Mouse (Mus musculus): Measurements from ENCODE around the gene Spag16. TPM values are rescaled to one million over a fixed set of nuclear protein-coding genes. Genes with fewer than 3 reads are reported as not detected.
"Not testable (repeated sequence)": the region's sequence is repeated elsewhere in the genome, so short reads cannot be mapped to it uniquely, and the experiment has no call there.

Spag16 gene
- total and polyA plus RNA-seq, 3 experiments: not detected

DNA sequence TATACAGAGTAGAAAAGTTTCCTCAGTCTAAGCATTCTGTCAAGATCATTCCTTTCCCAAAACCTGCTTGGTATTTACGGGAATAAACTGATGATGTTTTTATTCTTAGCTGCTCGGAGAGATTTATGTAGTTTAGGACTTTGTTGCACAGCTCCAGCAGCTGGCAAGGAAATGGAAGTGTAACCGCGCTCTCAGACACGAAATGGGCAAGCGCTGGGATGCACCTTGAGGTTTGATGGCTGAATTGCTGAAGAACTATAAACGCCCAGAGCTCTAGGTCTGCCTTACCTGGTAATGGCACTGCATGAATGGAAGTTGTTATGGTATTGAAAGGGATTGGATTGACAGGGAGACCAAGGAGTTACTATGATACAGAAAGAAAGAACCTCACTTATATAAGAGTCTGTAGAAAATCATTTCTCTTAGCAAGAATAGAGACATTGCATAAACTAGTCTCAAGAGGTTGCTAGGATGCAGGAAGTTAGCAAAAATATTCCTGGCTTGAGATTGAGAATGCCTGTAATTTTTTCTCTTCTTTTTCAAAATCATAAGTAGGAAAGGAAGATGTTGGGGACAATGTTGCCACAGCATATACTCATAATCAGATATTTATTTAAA lies 27.7 kb upstream of the Spag16 start:
- Histone ChIP-seq H3K4me3 (ENCODE audit: low read depth, low read length) (no peak overlapping the region), H3K36me3 (replicated peaks) (no peaks in the 10 kb centered on the region), H3K4me1 (ENCODE audit: insufficient read depth, low read depth, low read length) (no peaks in the 10 kb centered on the region), H3K27me3 (ENCODE audit: insufficient read depth, low read length) (peaks cover 17% of the 10 kb centered on the region), H3K9me3 (replicated peaks) (no peaks in the 10 kb centered on the region)
- DNase-seq (ENCODE audit: low spot score) (no peak), ATAC-seq (ENCODE audit: extremely low read depth, insufficient number of reproducible peaks, low FRiP score, poor library complexity, severe bottlenecking) (no peak)
- TF ChIP-seq POLR2AphosphoS5 (IDR thresholded peaks at IDR 0.05; ENCODE audit: insufficient replicate concordance, low read depth, low read length) (no peak), CTCF (IDR thresholded peaks at IDR 0.05; ENCODE audit: low read depth, low read length) (no peak), TAL1 (conservative IDR thresholded peaks at IDR 0.05; ENCODE audit: low read depth, low read length) (no peak), GATA1 (IDR thresholded peaks at IDR 0.05; ENCODE audit: borderline replicate concordance, low read length) (no peak), GATA2 (IDR thresholded peaks at IDR 0.05; ENCODE audit: borderline replicate concordance, low read depth, low read length) (no peak)

GRCm38 (mm10) chr1:69810161-69810560 lies 16.6 kb upstream of the Spag16 start:
- no peak overlapping the region for H3K4me3 ChIP-seq (ENCODE audit: low read depth, low read length)
- no peaks in the 10 kb centered on the region for H3K36me3 ChIP-seq (replicated peaks)
- ATAC-seq (ENCODE audit: extremely low read depth, insufficient number of reproducible peaks, low FRiP score, poor library complexity, severe bottlenecking) (no peak), DNase-seq (ENCODE audit: low spot score) (no peak)
- no peaks in the 10 kb centered on the region for H3K4me1 ChIP-seq (ENCODE audit: insufficient read depth, low read depth, low read length)
- no peaks in the 10 kb centered on the region for H3K9me3 ChIP-seq (replicated peaks)
- no peaks in the 10 kb centered on the region for H3K27me3 ChIP-seq (ENCODE audit: insufficient read depth, low read length)
- TF ChIP-seq TAL1 (conservative IDR thresholded peaks at IDR 0.05; ENCODE audit: low read depth, low read length) (no peak), GATA1 (IDR thresholded peaks at IDR 0.05; ENCODE audit: borderline replicate concordance, low read length) (no peak), CTCF (IDR thresholded peaks at IDR 0.05; ENCODE audit: low read depth, low read length) (no peak), GATA2 (IDR thresholded peaks at IDR 0.05; ENCODE audit: borderline replicate concordance, low read depth, low read length) (no peak)

- not testable (repeated sequence) for ATAC-seq (ENCODE audit: extremely low read depth, insufficient number of reproducible peaks, low FRiP score, poor library complexity, severe bottlenecking)
These were observed 1.1 kb upstream of the Spag16 start for GRCm38 (mm10) chr1:69825635-69826034.

GRCm38 (mm10) chr1:69828872-69829479 lies 2.2 kb downstream of the Spag16 start:
- H3K27me3 ChIP-seq (ENCODE audit: insufficient read depth, low read length): peaks cover 6% of the 10 kb centered on the region; the same call in 1 of the 2 replicates
- H3K36me3 ChIP-seq (replicated peaks): no peaks in the 10 kb centered on the region
- H3K4me1 ChIP-seq (ENCODE audit: insufficient read depth, low read depth, low read length): no peaks in the 10 kb centered on the region
- DNase-seq (ENCODE audit: low spot score): no peak
- H3K9me3 ChIP-seq (replicated peaks): no peaks in the 10 kb centered on the region
- no peak overlapping the region for H3K4me3 ChIP-seq (ENCODE audit: low read depth, low read length)
- no peak for ATAC-seq (ENCODE audit: extremely low read depth, insufficient number of reproducible peaks, low FRiP score, poor library complexity, severe bottlenecking)
- TF ChIP-seq TAL1 (conservative IDR thresholded peaks at IDR 0.05; ENCODE audit: low read depth, low read length) (no peak), GATA2 (IDR thresholded peaks at IDR 0.05; ENCODE audit: borderline replicate concordance, low read depth, low read length) (no peak), POLR2AphosphoS5 (IDR thresholded peaks at IDR 0.05; ENCODE audit: insufficient replicate concordance, low read depth, low read length) (no peak), CTCF (IDR thresholded peaks at IDR 0.05; ENCODE audit: low read depth, low read length) (no peak), GATA1 (IDR thresholded peaks at IDR 0.05; ENCODE audit: borderline replicate concordance, low read length) (no peak)

More at GRCm38 (mm10) chr1:69825635-69826034, 1.1 kb upstream of the Spag16 start:
- H3K4me3 ChIP-seq (ENCODE audit: low read depth, low read length); H3K9me3 ChIP-seq (replicated peaks); DNase-seq (ENCODE audit: low spot score); H3K4me1 ChIP-seq (ENCODE audit: insufficient read depth, low read depth, low read length); H3K27me3 ChIP-seq (ENCODE audit: insufficient read depth, low read length); H3K36me3 ChIP-seq (replicated peaks): not testable (repeated sequence)

GRCm38 (mm10) chr1:69830586-69830985 lies 3.8 kb downstream of the Spag16 start:
- no peak for DNase-seq (ENCODE audit: low spot score)
- ATAC-seq (ENCODE audit: extremely low read depth, insufficient number of reproducible peaks, low FRiP score, poor library complexity, severe bottlenecking): no peak

GRCm38 (mm10) chr1:69831002-69831401 lies 4.2 kb downstream of the Spag16 start:
- Histone ChIP-seq H3K4me1 (ENCODE audit: insufficient read depth, low read depth, low read length) (no peaks in the 10 kb centered on the region), H3K27me3 (ENCODE audit: insufficient read depth, low read length) (peaks cover 8% of the 10 kb centered on the region; the same call in 1 of the 2 replicates), H3K9me3 (replicated peaks) (no peaks in the 10 kb centered on the region), H3K36me3 (replicated peaks) (no peaks in the 10 kb centered on the region), H3K4me3 (ENCODE audit: low read depth, low read length) (no peak overlapping the region)
- no peak for DNase-seq (ENCODE audit: low spot score)
- ATAC-seq (ENCODE audit: extremely low read depth, insufficient number of reproducible peaks, low FRiP score, poor library complexity, severe bottlenecking): no peak
- no peak for TF ChIP-seq CTCF (IDR thresholded peaks at IDR 0.05; ENCODE audit: low read depth, low read length)
- TF ChIP-seq POLR2AphosphoS5 (IDR thresholded peaks at IDR 0.05; ENCODE audit: insufficient replicate concordance, low read depth, low read length): no peak
- no peak for TF ChIP-seq TAL1 (conservative IDR thresholded peaks at IDR 0.05; ENCODE audit: low read depth, low read length)
- TF ChIP-seq GATA1 (IDR thresholded peaks at IDR 0.05; ENCODE audit: borderline replicate concordance, low read length): no peak
- TF ChIP-seq GATA2 (IDR thresholded peaks at IDR 0.05; ENCODE audit: borderline replicate concordance, low read depth, low read length): no peak

More at GRCm38 (mm10) chr1:69830586-69830985, 3.8 kb downstream of the Spag16 start:
- no peak overlapping the region for H3K4me3 ChIP-seq (ENCODE audit: low read depth, low read length)
- H3K4me1 ChIP-seq (ENCODE audit: insufficient read depth, low read depth, low read length): no peaks in the 10 kb centered on the region
- no peaks in the 10 kb centered on the region for H3K36me3 ChIP-seq (replicated peaks)
- TF ChIP-seq GATA2 (IDR thresholded peaks at IDR 0.05; ENCODE audit: borderline replicate concordance, low read depth, low read length) (no peak), POLR2AphosphoS5 (IDR thresholded peaks at IDR 0.05; ENCODE audit: insufficient replicate concordance, low read depth, low read length) (no peak), GATA1 (IDR thresholded peaks at IDR 0.05; ENCODE audit: borderline replicate concordance, low read length) (no peak)
- H3K27me3 ChIP-seq (ENCODE audit: insufficient read depth, low read length): peaks cover 7% of the 10 kb centered on the region; the same call in 1 of the 2 replicates
- no peaks in the 10 kb centered on the region for H3K9me3 ChIP-seq (replicated peaks)

- not testable (repeated sequence) for H3K36me3 ChIP-seq (replicated peaks); H3K4me3 ChIP-seq (ENCODE audit: low read depth, low read length); ATAC-seq (ENCODE audit: extremely low read depth, insufficient number of reproducible peaks, low FRiP score, poor library complexity, severe bottlenecking); H3K27me3 ChIP-seq (ENCODE audit: insufficient read depth, low read length); DNase-seq (ENCODE audit: low spot score); H3K9me3 ChIP-seq (replicated peaks); H3K4me1 ChIP-seq (ENCODE audit: insufficient read depth, low read depth, low read length)
These were observed 6.7 kb downstream of the Spag16 start for GRCm38 (mm10) chr1:69833476-69833875.

All from G1E (cell line).